Mouse (Mus musculus) left cerebral cortex, postnatal 25 days (tissue): ENCODE measurements around the gene Slc12a7. TPM values are rescaled to one million over a fixed set of nuclear protein-coding genes. Genes with fewer than 3 reads are reported as not detected.

Source experiments
- DNase-seq, 2 experiments: peaks; one replicate each; pipeline ENCODE4 v3.0.0; 2022; ENCODE audit warnings: low spot score in 2 of 2, mixed read lengths in 1 of 2
- intact Hi-C: fragments of 180-260 bp; cut with DNase I; formaldehyde crosslinking; loops from one replicate; pipeline ENCODE4 v1.15.1; 2025
- total RNA-seq, 2 experiments: library from RNA; stranded (reverse); gene quantifications; 2 replicates each; pipeline ENCODE4 v1.2.3; 2021

Gene Slc12a7
- total RNA-seq, 2 experiments from 2014 or later = 3.6 to 6.8 TPM

GRCm38 (mm10) chr13:73792176-73792575, 59.3 kb downstream of the Slc12a7 start:
- DNase-seq = no peak
- intact Hi-C loops = no loop called here

DNA sequence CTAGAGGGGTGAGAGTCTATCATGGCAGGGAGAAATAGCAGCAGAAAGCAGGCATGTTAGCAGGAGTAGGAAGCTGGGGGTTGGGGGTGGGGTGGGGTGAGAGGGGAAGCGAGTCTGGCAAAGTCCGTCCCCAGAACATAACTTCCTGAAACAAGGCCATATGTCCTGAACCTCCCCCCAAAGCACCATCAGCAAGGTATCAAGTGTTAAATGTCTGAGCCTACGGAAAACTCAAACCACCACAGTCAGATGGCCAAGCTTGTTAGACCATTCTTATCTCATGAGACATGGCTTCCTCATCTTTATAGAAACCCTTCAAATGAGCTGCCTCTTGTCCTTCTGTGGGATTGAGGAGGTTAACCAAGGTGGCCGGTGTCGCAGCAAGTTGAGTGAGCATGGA, 60.3 kb downstream of the Slc12a7 start:
- intact Hi-C loops = no loop called here
- DNase-seq = no peak

DNA sequence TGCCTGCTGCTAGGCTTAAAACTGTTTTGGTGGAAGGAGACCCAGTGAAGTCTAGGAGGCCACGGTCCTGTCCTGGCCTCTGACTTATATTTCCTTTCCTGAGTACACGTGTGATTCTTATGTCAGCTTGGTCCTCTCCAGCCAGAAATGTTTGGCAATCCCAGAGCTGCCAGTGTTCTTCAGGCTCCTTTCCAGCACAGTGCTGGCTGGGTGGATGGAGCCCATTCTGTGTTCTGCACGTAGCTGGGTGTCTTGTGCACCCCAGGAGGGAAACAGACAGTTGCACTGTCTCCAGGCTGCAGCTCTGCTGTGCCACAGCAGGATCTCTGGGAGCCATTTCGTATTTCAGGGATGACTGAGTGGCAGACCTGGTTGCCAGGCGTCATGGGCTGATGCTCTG, 66.2 kb downstream of the Slc12a7 start:
- intact Hi-C loops = no loop called here

GRCm38 (mm10) chr13:73803450-73804178, 70.7 kb downstream of the Slc12a7 start:
- intact Hi-C loops = no loop called here
- DNase-seq = peak; percentile 23 to 34

More for the DNA sequence above, 66.2 kb downstream of the Slc12a7 start:
- peak in 1 of 2 experiments; percentile 6 for DNase-seq

- no peak for DNase-seq
- intact Hi-C loops = no loop called here
Measured at GRCm38 (mm10) chr13:73804914-73805313, 72.0 kb downstream of the Slc12a7 start.

DNA sequence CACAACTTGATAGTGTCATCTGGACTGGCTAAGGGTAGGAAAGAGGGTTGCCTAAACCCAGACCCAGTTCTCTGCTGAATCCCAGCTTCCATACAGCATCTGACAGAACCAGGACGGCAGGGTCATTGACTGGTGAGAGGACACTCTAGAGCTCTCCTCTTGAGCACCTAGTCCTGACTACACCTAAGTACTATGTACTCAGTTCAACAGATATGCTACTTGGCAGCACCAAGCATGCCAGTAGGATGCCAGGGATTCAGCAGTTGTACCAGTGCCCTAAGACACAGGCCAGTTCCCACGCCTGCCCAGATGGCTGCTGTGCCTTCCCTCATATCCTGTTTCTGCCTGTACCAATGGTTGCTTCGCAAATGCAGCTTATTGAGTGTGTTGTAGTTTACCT, 80.0 kb downstream of the Slc12a7 start:
- intact Hi-C loops = no loop called here
- no peak for DNase-seq

- intact Hi-C loops = no loop called here
- DNase-seq = no peak
Measured at GRCm38 (mm10) chr13:73814181-73814580, 81.3 kb downstream of the Slc12a7 start.

GRCm38 (mm10) chr13:73816338-73816737, 83.4 kb downstream of the Slc12a7 start:
- DNase-seq = no peak
- intact Hi-C loops = no loop called here

- DNase-seq = no peak
- intact Hi-C loops = no loop called here
Measured at GRCm38 (mm10) chr13:73818921-73819320, 86.0 kb downstream of the Slc12a7 start.

- no peak for DNase-seq
- intact Hi-C loops = loop anchor here (5.0 kb wide), 1 partner anchor 174 kb away; no protein-coding TSS in a partner anchor
Measured at GRCm38 (mm10) chr13:73821251-73821650, 88.4 kb downstream of the Slc12a7 start.

- intact Hi-C loops = loop anchor here (1.0 to 5.0 kb wide), 2 partner anchors 104 to 175 kb away; no protein-coding TSS in a partner anchor
- DNase-seq = peak; percentile 45 to 71
Measured at GRCm38 (mm10) chr13:73822187-73822800, 89.4 kb downstream of the Slc12a7 start.

- no peak for DNase-seq
- intact Hi-C loops = loop anchor here (5.0 kb wide), 1 partner anchor 176 kb away; no protein-coding TSS in a partner anchor
Measured at GRCm38 (mm10) chr13:73823711-73824110, 90.8 kb downstream of the Slc12a7 start.

- no peak for DNase-seq
- intact Hi-C loops = no loop called here
Measured at GRCm38 (mm10) chr13:73827243-73827642, 94.3 kb downstream of the Slc12a7 start.

GRCm38 (mm10) chr13:73831486-73831885, 98.6 kb downstream of the Slc12a7 start:
- intact Hi-C loops = loop anchor here (1.0 kb wide), 1 partner anchor 76 kb away; no protein-coding TSS in a partner anchor
- peak; percentile 39 to 49 for DNase-seq

- DNase-seq = no peak
- intact Hi-C loops = no loop called here
Measured at GRCm38 (mm10) chr13:73833809-73834208, 100.9 kb downstream of the Slc12a7 start.

GRCm38 (mm10) chr13:73835791-73836190, 102.9 kb downstream of the Slc12a7 start:
- intact Hi-C loops = no loop called here

DNA sequence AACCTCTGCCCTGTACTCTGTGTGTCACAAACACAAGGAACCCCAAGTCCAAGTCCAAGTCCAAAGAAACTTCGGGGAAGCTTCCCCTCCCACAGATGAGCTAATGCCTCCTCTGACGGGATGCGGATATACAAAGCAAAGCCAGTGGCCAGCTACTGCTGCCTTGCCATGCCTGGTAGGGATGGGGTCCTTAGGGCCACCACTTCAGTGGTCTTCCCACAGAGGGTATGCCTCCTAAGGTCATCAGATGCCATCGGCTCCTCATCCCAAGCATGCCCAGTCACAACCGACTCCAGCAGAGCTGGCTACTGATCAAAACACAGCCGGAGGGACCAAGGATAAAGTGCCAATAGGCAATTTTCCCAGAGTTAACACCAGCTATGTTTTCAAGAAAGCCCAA, 103.6 kb downstream of the Slc12a7 start:
- DNase-seq = no peak
- intact Hi-C loops = no loop called here

More at GRCm38 (mm10) chr13:73835791-73836190, 102.9 kb downstream of the Slc12a7 start:
- no peak for DNase-seq

DNA sequence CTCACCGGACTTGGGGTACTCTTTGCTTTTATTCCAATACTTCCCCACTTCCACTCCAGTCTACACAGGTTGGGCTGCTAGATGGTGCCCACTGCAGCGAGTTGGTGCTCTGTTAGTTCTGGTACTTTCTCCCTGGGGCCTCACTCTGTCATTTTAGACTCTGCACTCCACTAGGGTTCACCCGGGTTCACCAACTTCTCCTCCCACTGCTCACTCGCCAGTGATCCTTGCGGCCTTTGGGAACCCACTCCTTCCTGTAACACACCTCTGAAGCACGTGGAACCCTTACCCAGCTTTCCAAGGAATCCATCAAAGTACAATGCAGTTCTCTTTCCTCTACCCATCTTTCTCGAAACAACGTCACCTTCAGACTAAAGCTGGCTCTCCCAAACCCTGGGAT, 104.8 kb downstream of the Slc12a7 start:
- DNase-seq = no peak
- intact Hi-C loops = no loop called here

DNA sequence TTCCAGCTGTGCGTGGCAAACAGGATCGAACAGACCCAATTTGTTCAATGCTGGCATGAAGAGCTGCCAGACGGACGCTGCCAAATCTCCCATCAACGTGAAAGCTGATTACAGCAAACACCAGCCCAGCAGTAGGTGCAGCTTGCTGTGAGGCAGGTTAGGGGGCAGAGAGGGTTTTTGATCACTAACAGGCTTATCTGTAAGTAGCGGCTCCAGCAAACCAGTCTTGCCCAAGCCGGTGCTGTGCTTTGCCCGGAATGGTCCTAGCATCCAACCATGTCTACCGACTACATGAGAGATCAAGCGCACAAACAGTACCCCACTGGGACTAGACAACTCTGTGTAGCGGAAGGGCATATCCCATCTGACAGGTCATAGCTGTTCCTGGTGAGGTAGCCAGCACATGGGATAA, 106.2 kb downstream of the Slc12a7 start:
- intact Hi-C loops = no loop called here
- peak in 1 of 2 experiments; percentile 11 for DNase-seq

GRCm38 (mm10) chr13:73839740-73840139, 106.8 kb downstream of the Slc12a7 start:
- DNase-seq = no peak
- intact Hi-C loops = no loop called here

DNA sequence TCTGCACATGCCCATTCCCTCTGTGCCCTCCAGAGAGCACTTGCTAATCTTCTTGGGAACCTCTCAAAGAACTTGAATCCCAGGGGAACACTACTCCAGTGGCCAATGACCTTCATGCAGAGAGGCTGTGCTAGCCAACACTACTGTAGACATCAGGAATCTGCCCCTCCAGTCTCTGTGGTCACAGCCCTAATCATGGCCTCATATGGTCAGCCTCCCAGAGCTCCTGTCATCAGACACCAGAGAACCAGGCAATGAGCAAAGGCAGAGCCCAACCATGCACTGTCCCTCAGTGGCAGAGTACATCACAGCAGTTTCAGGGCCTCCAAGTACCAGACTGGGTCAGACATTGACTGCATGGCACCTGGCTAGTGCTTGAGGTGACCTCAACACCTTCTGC, 109.8 kb downstream of the Slc12a7 start:
- no peak for DNase-seq
- intact Hi-C loops = no loop called here
